Mouse (Mus musculus) layer of hippocampus, postnatal 25 days (tissue): Measurements from ENCODE around the gene Myo18a. TPM values are rescaled to one million over a fixed set of nuclear protein-coding genes. Genes with fewer than 3 reads are reported as not detected.

Source experiments
- DNase-seq, 2 experiments: peaks; one replicate each; pipeline ENCODE4 v3.0.0; 2022; ENCODE audit warnings: mixed read lengths in 2 of 2, low spot score in 1 of 2; ENCODE audit errors: extremely low spot score in 1 of 2
- total RNA-seq, 2 experiments: library from RNA; stranded (reverse); gene quantifications; 2 replicates each; pipeline ENCODE4 v1.2.3; 2021

Myo18a gene
- total RNA-seq, 2 experiments from 2014 or later, result 136 to 158 TPM

DNA sequence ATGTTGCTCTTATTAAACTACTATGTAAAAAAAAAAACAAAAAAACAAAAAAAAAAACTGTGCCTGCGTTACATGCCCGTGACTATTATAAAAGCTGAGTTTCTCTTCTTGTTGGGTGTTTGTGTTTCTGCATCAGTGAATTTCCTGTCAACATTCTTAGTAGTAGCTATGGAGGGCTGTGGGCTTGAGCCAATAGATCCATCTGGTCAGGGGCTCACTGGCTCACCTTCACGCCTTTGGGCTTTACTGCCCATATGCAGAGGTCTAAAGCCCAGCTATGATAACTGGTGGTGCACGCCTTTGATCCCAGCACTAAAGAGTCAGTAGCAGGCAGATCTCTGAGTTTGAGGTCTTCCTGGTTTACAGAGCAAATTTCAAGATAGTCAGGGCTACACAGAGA is 6.5 kb downstream of the Myo18a start:
- no peak for DNase-seq

DNA sequence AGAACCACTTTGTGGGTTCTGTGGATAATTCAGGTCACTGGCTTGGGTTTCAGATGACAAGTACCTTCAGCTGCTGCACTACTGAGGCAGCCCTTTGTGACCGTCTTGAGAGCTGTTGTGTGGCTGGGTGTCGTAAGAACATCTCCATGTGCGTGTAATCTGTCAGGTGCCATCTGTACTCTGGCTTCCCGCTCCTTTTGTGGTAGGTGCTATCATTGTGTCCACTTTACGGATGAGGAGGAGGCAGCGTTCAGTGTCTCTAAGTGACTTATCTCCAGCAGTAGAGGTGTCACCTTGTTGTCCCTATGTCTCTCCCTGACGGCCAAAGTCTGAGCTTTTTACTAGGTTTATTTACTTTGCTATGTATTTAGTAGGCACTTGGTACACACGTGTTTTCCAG is 7.3 kb downstream of the Myo18a start:
- no peak for DNase-seq

DNA sequence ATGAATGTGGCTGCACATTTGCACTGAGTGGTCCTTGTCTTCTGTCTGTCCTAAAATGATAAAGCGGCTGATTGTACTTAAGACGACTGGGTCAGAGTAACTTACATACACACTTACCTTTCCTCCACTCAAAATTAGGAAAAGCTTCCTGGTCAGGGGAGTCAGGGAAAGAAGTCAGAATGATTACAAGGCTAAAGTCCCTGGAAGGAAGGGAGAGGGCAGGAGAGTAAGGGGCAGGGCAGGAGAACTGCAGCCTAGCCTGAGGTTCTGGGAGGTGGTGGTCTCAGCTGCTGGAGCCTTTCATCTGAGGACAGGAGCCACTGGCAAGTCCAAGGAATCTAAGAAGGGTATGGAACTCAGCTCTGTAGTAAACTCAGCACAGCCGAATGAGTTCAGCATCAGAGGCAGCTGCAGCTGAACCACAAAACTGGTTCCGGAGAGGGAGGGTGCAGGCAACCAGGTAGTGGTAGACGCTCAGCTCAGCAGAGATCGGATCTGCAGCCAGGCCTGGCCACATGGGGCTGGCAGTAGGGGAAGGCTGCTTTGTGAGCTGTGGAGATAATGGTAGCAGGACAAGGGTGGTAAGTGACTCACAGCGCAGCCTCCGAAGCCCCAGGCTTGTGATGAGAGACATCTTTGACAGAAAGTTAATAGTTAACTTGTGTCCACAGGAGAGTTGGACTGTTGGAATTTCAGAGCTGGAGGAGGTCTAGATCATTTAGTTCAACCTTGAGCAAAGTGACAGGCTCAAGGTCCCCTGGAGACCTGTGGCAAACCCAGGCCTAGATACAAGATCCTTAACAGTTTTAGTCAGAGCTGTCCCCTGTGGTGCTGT is 9.1 kb downstream of the Myo18a start:
- no peak for DNase-seq

DNA sequence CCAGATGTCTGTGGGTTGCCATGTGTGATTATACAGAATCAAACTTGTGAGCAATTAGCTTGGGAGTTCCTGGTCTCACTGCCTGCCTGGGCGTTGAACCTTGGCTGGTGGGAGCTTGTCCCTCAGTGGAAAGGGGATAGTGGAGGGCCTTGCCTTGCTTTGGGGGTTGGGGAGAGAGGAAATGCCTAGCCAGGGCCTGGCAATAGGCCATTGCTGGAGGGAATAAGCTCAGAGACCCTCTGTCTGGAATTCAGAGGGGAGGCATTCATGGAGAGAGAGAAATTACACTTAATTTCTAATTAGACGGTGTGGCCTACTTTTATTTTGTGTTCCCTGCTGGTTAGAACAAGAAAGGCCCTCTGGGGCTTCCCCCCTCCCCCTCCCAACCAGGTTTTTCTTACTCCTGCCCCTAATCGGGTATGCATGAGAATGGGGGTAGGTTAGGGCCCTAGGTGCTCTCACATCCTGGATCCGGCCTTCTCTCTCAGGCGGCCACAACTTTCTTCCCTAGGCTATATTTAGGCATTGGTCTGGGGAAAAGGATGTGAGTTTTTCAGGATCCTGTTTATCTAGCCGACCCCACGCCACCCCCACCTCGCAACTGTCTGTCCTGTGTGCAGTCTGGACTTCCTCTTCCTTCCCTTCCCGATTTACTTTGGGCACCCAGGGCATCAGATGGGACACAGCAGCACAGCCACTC is 12.8 kb downstream of the Myo18a start:
- DNase-seq, result no peak

DNA sequence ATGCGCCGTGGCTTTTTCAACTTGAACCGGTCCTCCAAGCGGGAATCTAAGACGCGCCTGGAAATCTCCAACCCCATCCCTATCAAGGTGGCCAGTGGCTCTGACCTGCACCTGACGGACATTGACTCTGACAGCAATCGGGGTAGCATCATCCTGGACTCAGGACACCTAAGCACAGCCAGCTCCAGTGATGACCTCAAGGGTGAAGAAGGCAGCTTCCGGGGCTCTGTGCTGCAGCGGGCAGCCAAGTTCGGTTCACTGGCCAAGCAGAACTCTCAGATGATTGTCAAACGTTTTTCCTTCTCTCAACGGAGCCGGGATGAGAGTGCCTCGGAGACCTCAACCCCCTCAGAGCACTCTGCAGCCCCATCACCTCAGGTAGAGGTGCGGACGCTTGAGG is 14.4 kb downstream of the Myo18a start:
- DNase-seq, result no peak

DNA sequence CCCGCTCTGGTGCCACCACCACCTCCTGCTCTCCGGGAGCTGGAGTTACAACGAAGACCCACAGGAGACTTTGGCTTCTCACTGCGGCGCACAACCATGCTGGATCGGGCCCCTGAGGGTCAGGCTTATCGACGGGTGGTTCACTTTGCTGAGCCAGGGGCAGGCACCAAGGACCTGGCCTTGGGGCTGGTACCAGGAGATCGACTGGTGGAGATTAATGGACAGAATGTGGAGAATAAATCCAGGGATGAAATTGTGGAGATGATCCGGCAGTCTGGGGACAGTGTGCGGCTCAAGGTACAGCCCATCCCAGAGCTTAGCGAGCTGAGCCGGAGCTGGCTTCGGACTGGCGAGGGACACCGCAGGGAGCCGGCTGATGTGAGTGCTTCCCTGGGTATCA is 14.9 kb downstream of the Myo18a start:
- no peak for DNase-seq

DNA sequence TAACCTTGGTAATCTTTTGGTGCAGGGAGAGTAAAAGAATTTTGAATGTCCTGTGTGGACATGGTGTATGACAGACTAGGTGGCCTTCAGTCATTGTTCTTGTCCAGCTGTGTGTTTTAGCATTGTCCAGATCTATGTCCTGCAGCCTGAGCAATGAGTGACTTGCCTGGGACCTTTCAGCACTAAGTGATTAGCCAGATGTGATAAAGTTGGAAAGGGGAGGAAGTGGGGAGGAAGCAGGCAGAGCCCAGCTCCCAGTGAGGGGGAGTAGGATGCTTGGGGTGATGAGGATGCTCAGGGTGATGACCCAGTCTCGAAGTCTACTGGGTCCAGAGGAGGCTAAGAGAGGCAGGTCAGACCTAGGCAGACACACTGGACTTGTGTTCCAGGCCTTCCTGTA is 16.2 kb downstream of the Myo18a start:
- no peak for DNase-seq

DNA sequence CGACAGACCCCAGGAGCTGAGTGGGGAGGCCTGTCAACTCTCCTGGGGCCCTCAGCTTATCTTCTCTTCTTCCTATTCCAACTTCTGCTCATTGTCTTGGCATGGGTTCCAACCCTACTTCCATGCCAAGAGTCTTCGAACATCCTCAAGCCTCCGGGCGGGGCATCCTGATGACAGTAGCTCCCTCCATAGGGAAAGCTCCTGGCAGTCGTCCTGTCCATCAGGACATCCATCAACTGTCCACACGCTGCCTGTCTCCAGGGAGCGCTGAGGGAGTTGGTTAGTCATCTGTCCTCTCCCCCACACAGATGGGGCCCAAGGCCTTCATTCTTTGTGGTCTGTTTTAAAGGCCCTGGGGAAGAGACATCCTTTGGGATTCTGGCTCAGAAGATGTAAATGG is 18.0 kb downstream of the Myo18a start:
- DNase-seq, result no peak

DNA sequence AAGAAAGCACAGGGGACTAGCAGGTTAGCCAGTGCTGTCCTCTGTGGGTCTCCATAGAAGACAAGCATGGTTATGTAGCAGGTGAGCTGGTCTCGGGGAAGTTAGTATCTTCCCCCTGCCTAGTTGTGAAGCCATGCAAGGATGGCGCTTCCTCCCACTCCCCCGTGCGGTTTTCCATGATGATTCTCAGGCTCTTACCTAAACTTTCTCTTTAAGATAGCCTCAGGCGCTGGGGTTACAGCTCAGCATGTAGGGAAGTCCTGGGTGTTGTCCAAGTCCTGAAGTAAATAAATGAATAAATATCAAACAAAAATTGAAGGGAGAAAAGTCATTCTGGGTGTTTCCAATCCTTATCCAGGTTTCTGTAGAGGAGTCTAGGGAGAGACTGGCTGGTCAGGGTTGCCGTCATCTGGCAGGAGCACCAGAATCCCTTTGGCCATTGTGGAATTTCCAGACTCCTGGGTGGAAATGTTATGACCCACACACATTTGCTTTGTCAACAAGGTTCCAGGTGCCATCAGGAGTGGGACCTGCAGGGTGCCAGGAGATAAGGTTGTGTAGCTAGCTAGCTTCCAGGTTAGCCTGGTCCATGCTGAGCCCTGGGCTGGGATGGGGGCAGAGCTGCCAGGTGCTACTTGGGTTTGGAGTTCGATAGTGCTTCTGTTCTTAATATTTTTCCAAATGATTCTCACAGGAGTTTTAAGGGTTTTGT is 19.2 kb downstream of the Myo18a start:
- DNase-seq, result no peak

DNA sequence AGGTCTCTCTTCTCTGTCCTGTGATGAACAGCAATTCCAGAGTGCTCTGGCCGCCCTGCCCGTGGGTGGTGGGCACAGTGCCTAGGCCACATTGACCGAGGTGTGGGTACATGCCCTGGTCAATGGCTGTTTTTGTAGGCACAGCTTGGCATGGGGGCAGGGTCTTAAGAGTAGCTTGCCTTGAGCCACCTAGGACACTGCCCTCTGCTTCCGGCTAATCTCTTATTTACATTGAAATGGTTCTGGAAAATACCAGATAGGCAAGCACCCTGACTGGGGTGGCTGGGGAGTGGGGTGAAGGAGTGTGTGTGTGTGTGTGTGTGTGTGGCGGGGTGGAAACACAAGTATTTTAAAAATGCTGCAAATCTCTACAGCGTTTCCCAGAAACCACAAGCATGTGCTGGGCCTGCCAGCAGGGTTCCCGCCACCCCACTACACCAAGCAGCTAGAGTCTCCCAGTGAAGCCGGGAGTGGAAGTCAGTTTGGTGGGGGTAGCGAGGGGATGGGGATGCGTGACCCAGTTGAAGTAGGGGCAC is 20.2 kb downstream of the Myo18a start:
- no peak for DNase-seq

DNA sequence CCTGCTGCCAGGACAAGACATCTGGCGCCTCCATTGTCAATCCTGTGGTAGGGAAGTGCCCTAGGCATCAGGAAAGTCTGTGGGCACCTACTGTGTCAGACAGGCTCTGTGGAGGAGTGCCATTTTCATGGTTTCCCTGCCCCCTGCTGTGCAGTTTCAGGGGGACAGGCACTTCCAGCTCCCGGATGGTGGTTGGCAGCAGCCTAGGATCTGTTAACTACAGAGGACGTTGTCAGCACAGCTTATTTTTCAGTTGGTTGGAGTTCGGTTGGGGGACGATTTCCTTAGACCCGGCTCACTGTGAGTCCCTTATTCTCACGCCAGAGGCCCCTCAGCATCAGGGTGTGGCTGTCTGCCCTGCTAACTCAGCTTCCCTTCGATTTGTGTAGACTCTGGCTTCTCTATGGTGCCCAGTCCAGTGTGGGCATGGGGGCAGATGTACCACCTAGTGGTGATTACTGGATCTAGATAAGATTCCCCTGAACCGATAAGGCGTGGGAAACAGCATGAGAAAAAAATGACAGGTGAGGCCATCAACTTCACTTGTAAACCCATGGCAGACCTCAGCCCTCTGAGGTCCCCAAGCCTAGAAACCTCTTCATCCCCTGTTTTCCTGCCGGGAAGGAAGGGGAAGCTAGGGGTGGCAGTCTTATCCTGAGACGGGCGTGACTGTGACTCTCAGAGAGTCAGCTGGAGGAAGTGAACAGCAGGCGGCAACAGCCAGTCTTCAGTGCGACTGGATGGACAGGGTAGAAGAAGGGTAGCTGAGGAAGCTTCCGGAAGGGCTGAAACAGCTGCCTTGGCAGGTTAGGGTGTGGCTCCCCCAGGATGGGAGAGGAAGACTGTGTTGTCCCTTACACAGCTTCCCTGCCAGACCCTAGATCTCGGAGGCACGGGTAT is 21.0 kb downstream of the Myo18a start:
- DNase-seq, result no peak

DNA sequence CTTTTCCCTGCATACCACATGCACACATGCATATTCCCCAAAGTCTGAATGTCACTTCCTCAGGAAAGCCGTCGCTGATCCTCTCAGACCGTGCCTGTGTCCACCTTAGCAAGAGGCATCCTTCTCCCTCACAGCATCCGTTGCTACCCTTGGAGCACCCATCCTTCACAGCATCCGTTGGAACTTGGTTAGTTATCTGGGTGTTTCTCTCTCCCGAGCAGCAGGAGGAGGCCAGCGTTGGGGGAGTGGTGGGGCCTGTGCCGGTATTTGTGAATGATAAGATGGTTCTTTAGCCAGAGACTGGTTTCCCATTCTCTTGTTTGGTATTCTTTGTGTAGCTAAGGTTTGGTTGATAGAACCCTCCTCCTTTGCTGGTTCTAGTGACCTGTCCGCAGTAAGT is 21.8 kb downstream of the Myo18a start:
- no peak for DNase-seq

DNA sequence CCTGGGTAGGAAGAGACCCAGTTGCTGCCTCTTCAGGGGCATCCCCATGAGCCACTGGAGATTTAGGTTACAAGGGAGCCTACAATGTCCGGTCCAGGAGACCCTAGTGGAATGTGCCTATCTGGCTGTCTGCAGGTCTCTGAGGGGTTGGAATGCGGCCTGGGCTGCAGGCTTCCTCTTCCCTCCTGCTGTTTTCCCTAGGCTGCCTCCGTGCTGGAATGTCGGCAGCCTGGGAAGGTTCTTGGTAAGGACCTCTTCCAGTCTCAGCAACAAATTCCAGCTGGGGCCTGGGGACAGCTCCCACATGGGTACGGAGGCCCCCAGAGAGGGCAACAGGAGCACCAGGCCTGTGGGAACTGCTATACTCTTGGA is 22.3 kb downstream of the Myo18a start:
- DNase-seq, result no peak

DNA sequence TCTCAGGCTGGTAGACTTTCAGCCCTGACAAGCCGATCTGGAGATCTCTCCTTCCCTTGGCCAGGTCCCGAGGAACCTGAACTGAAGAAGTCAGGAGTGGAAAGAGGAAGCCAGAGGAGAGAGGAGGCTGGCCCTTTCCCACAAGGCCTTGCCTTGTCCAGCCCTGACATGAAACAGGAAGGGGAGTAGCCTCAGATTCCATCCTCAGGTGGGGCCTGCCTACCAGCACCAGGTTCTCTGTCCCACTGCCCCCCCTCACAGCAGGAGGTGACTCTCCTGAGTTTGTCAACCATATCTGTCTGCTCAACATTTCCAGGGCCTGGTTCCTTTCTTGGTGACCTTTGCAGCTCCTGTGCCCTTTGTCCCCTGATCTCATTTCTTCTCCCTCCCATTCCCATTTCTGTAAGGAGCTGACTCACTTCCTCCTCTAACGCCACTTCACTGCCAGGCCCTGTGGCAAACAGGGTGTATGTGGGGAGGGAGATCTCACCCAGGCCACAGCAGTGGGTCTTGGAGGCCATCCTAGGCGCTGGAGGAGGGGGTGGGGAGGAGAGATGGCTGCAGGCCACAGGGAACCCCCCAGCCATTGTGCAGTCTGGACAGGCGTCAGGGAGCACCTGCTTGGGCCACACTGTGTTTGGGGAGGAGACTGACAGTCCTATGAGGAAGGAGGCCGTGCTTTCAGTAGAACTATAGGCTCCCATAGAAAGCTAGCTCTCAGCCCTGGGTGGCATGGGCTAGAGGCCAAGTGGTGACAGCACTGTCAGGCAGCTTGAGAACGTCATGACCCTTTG is 22.9 kb downstream of the Myo18a start:
- no peak for DNase-seq

DNA sequence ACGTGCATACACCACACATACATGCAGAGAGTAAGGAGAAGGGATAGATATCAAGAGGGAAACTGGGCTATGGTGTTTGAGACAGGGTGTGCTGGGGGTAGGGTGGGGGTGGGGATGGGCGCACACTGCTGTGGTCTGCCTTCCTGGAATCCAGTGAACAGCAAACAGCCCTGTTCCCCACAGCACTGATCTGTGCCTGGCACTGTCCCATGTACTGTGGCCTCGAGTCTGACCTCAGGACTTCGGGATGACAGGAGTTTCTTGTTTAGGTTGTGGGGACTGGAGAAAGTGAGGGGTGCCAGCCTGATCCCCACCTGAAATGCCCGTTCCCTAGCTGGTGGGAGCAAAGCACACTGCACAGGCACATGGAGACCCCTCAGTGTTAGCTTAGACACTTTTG is 24.7 kb downstream of the Myo18a start, which contains the start of gene Gm10277:
Gm10277 (minus strand) TSS at position 41 of the 400 bp plus-strand sequence.
- DNase-seq, result no peak

DNA sequence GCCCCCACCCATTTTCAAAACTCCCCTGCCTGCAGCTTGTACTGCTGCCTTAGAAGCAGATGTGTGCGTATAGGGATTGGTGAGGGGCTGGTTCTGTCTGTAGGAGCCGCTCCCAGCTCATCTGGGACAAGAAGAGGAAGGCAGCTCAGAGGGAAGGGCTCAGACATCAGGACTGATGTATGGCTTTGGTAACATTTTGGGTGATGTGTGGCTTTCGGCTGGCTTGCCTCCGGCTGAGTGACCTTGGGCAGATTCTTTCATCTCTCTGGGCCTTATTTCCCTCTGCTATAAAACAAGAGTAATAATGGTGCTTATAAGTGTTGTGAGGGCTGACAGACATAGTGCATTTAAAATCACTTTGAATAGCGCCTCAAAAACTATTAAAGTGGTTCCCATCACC is 26.5 kb downstream of the Myo18a start:
- DNase-seq, result no peak

DNA sequence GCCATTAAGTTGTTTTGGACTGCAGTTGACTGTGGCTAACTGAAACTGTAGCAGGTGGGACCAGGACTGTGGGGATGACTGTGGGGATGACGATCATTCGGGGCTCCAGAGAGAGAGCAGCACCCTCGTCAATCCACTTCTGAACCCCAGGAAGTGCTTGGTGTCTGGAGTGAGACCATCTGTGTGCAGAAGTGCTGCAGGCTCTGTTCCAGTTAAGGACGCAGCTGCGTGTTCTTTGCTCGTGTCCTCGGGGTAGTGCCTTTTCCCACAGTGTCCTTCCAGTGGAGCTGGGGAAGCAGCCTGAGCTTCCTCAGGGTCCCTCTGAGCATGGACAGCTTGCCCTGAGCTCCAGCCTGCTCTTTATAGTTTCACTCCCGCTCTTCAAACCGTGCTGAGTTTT is 27.2 kb downstream of the Myo18a start:
- DNase-seq, result no peak

DNA sequence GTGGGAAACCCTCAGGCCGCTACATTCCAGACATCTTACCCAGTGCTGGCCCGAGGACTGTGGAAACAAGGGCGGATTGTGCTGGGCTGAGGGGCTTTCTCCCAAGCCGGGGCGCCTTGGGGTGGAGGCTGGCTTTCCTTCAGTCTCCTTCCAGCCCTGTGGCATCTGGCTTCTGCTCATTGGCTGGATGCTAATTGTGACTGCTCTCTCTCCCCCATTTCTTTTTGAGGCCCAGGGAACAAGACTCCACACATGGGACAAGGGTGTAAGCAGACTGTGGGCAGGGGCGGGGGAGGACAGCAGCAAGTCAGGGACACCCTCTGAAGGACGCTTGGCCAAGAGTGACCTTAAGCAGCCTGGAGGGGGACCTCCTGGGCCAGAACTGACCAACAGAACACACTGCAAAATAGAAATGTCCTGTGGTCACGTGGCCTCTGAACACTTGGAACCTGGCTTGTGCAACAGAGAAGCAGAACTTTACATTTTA is 28.2 kb downstream of the Myo18a start:
- no peak for DNase-seq
